Mouse (Mus musculus) ES-Bruce4 (cell line): Measurements from ENCODE around the gene Stxbp4. TPM values are rescaled to one million over a fixed set of nuclear protein-coding genes. Genes with fewer than 3 reads are reported as not detected.

Source experiments
- H3K27ac ChIP-seq: 2 replicates; pipeline ENCODE4 v1.5.1; 2012; ENCODE audit warnings: low read length, inconsistent platforms; ENCODE audit not compliant: insufficient read depth
- H3K27me3 ChIP-seq: 2 replicates; pipeline ENCODE4 v1.6.1; 2012; ENCODE audit warnings: mild to moderate bottlenecking, low read length, inconsistent platforms; ENCODE audit not compliant: control insufficient read depth, poor library complexity, insufficient read depth, severe bottlenecking
- H3K36me3 ChIP-seq: 2 replicates; pipeline ENCODE4 v1.6.1; 2012; ENCODE audit warnings: inconsistent platforms, mild to moderate bottlenecking, low read length, moderate library complexity; ENCODE audit not compliant: control insufficient read depth, poor library complexity, insufficient read depth, severe bottlenecking
- H3K4me1 ChIP-seq: one replicate; pipeline ENCODE4 v1.8.1; 2011; ENCODE audit warnings: low read length; ENCODE audit not compliant: control insufficient read depth, insufficient read depth
- H3K4me3 ChIP-seq: 2 replicates; pipeline ENCODE4 v1.5.1; 2011; ENCODE audit warnings: low read depth, mild to moderate bottlenecking, low read length
- H3K9ac ChIP-seq: 2 replicates; pipeline ENCODE4 v1.6.1; 2012; ENCODE audit warnings: low read depth, mild to moderate bottlenecking, inconsistent platforms; ENCODE audit not compliant: poor library complexity, severe bottlenecking
- H3K9me3 ChIP-seq: replicated peaks from 2 replicates; pipeline ENCODE4 v1.6.1; 2012; ENCODE audit warnings: mild to moderate bottlenecking, low read length, inconsistent platforms; ENCODE audit not compliant: control insufficient read depth, poor library complexity, insufficient read depth, severe bottlenecking
- CTCF ChIP-seq: IDR thresholded peaks from one replicate; pipeline ENCODE4 v1.8.1; 2011; ENCODE audit warnings: low read depth, low read length
- EP300 ChIP-seq: IDR thresholded peaks from 2 replicates; pipeline ENCODE4 v1.6.1; 2011; ENCODE audit warnings: low read depth, low read length; ENCODE audit not compliant: insufficient read depth
- POLR2A ChIP-seq: IDR thresholded peaks from one replicate; pipeline ENCODE4 v1.8.1; 2011; ENCODE audit warnings: low read length; ENCODE audit not compliant: insufficient read depth
- polyA plus RNA-seq: library from polyadenylated mRNA; stranded (reverse); fragments of >200 nt; gene quantifications from 2 replicates; pipeline ENCODE4 v1.2.4, GENCODE M21; 2011; ENCODE audit warnings: low read depth; ENCODE audit not compliant: missing spikeins, insufficient read depth, insufficient read length

The Stxbp4 gene
- 12.0 and 13.2 TPM in 2 replicates for polyA plus RNA-seq

DNA sequence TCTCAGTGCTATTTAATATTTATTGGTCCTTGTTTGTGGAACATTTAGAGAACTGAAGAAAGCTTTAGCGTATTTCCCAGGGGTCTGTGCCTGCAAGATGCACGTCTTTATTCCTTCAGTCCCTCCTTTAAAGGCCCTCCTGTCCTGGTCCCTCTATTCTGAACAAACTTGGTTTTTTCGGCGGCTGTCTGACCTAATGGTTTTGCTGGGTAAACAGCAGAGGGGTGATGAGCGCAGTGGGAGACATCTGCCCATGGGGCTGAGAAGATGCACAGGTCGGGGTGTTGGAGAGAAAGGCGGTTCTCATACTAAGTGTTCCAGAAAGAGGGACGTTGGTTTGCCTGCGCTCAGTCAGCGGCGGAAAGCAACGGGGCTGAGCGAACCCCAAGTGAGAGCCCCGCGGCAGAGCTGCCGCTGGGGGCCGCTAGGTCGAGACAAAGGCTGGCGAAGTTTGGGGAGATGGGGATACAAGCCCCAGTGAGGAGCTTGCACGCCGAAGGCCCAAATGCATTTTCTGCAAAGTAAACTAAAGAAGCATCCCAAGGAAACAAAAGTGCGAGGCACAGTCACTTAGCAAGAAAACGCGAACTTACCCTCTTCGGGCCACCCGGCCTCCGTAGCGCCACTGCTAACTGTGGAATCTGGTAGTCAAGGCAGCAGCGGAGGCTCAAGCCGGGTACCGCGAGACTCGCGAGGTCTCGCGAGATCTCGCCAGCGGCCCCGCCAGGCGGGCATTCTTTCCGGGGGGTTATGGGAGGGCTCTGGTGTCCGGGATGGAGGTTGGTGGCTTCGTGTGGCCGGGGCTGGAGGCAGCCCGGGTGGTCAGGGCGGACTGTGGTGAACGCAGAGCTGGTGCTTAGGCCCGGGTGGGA, at the start of gene Stxbp4, which contains the start of gene Cox11:
Gene Stxbp4, minus strand, starts transcription at position 645 of the 872 bp plus-strand sequence.
Gene Cox11, plus strand, starts transcription at position 734 of the 872 bp plus-strand sequence.
- no peak for TF ChIP-seq EP300
- TF ChIP-seq CTCF = peak; percentile 11
- TF ChIP-seq POLR2A = peak; percentile 76

DNA sequence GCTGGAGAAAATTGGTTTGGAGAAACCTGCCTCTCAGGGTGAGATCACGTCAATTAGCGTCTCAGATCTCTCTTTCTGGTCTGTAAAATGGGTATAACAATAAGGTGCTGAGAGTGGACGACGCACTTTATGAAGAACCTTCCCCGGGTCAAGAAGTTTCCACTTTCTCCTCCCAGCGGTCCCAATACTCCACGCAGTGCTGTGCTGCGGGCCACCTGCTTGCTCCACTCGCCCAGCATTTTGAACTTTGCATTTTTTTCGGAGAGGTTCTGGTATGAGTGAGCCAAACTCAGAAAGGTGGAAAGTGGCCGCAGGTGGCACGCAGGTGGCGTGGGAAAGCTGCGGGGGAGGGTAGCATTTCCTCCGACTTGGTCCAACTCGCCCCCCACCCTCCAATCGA, 49.2 kb upstream of the Stxbp4 start:
- no peak overlapping the region for H3K27ac ChIP-seq

More for the DNA sequence above, at the start of gene Stxbp4, which contains the start of gene Cox11:
- Histone ChIP-seq H3K36me3 (peaks cover 6% of the 10 kb centered on the region), H3K4me3 (peak within 1 kb of the TSS; percentile 91), H3K4me1 (no peaks in the 10 kb centered on the region), H3K27ac (peak within 1 kb of the TSS; percentile 8; the same call in 1 of the 2 replicates), H3K9me3 (no peaks in the 10 kb centered on the region), H3K9ac (peak within 1 kb of the TSS; percentile 96), H3K27me3 (no peaks in the 10 kb centered on the region)

DNA sequence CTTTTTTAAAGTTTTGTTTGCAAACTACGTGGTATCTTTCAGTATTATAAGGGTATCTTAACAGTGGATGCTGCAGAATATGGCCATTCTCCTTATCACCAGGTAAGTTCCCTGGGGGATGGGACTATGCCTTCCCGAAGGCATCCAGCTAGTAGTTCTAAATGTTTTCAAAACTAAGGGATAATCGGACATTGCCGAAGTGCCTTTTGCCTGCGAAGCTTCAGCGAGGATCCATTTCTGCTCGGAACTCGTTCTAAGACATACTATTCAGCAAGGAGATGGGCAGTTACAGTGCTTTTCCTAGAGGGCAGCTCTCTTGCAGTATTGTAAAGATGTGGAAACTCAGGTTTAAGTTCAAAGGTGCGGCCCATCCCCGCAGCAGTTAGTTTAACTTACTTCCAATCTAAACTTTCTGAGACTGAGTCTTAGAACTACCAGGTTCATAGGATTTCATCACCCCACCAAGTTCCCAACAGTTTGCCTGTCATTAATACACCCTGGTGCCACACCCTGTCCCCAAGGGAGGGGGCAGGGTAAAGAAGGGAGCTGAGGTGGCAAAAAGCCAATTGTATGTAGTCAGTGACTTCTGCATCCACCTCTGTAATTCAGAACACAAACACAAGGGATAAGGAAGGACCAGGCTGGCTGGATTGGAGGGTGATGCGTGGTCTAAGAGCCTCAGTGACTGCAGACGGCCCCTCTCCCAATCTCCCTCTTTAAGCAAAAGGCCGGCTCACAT, 48.6 kb upstream of the Stxbp4 start:
- H3K36me3 ChIP-seq = peaks cover 6% of the 10 kb centered on the region
- H3K4me3 ChIP-seq = peak overlapping the region; percentile 92
- TF ChIP-seq POLR2A (no peak), EP300 (no peak), CTCF (no peak)
- H3K27ac ChIP-seq = no peak overlapping the region
- H3K9me3 ChIP-seq = no peaks in the 10 kb centered on the region
- peaks cover 8% of the 10 kb centered on the region for H3K27me3 ChIP-seq
- peak overlapping the region; percentile 60 for H3K9ac ChIP-seq
- H3K4me1 ChIP-seq = no peaks in the 10 kb centered on the region

More for the DNA sequence above, 49.2 kb upstream of the Stxbp4 start:
- TF ChIP-seq POLR2A = no peak
- TF ChIP-seq EP300 = no peak
- no peak for TF ChIP-seq CTCF
- peaks cover 6% of the 10 kb centered on the region for H3K36me3 ChIP-seq
- no peaks in the 10 kb centered on the region for H3K9me3 ChIP-seq
- no peaks in the 10 kb centered on the region for H3K4me1 ChIP-seq
- peak overlapping the region; percentile 60 for H3K9ac ChIP-seq
- peaks cover 8% of the 10 kb centered on the region for H3K27me3 ChIP-seq
- peak overlapping the region; percentile 92 for H3K4me3 ChIP-seq

- Histone ChIP-seq H3K9ac (no peak overlapping the region), H3K4me1 (peaks cover 1% of the 10 kb centered on the region), H3K9me3 (no peaks in the 10 kb centered on the region), H3K27ac (no peak overlapping the region), H3K27me3 (peaks cover 5% of the 10 kb centered on the region), H3K4me3 (no peak overlapping the region), H3K36me3 (peaks cover 9% of the 10 kb centered on the region)
- TF ChIP-seq EP300 (no peak), POLR2A (no peak), CTCF (no peak)
These were observed 47.3 kb upstream of the Stxbp4 start for GRCm38 (mm10) chr11:90685196-90685595.

- Histone ChIP-seq H3K27me3 (peaks cover 5% of the 10 kb centered on the region), H3K4me1 (peaks cover 1% of the 10 kb centered on the region), H3K9ac (no peak overlapping the region), H3K4me3 (no peak overlapping the region), H3K36me3 (peaks cover 9% of the 10 kb centered on the region), H3K27ac (no peak overlapping the region), H3K9me3 (no peaks in the 10 kb centered on the region)
- no peak for TF ChIP-seq POLR2A
These were observed 46.9 kb upstream of the Stxbp4 start for GRCm38 (mm10) chr11:90684765-90685164.

- H3K4me1 ChIP-seq = peaks cover 1% of the 10 kb centered on the region
- peaks cover 9% of the 10 kb centered on the region for H3K36me3 ChIP-seq
- H3K4me3 ChIP-seq = no peak overlapping the region
- H3K9me3 ChIP-seq = no peaks in the 10 kb centered on the region
- TF ChIP-seq CTCF (no peak), POLR2A (no peak), EP300 (no peak)
- no peak overlapping the region for H3K27ac ChIP-seq
- H3K9ac ChIP-seq = no peak overlapping the region
- H3K27me3 ChIP-seq = no peaks in the 10 kb centered on the region
These were observed 43.3 kb upstream of the Stxbp4 start for GRCm38 (mm10) chr11:90681171-90681570.
